Mouse (Mus musculus) thymus, adult 2 months (tissue): ENCODE data around the gene Mdh1b. TPM values are rescaled to one million over a fixed set of nuclear protein-coding genes. Genes with fewer than 3 reads are reported as not detected.
A peak's percentile ranks its signal among the peaks of the same experiment; 100 is the strongest.

Source experiments
- DNase-seq: peaks from one replicate; pipeline ENCODE4 v3.0.0; 2021
- H3K27ac ChIP-seq: fragments of 200-500 bp; 2 replicates; pipeline ENCODE4 v1.5.1; 2012; ENCODE audit warnings: low read length, control low read depth; ENCODE audit not compliant: control insufficient read depth, insufficient read depth
- H3K27me3 ChIP-seq: fragments of 200-500 bp; 2 replicates; pipeline ENCODE4 v1.6.1; 2012; ENCODE audit warnings: mild to moderate bottlenecking, low read length, moderate library complexity, mixed read lengths; ENCODE audit not compliant: control insufficient read depth, insufficient read depth
- H3K36me3 ChIP-seq: fragments of 200-500 bp; 2 replicates; pipeline ENCODE4 v1.6.1; 2012; ENCODE audit warnings: mild to moderate bottlenecking, low read length, moderate library complexity; ENCODE audit not compliant: control insufficient read depth, insufficient read depth
- H3K4me1 ChIP-seq: fragments of 200-500 bp; replicated peaks from 2 replicates; pipeline ENCODE4 v1.6.1; 2012; ENCODE audit warnings: low read length; ENCODE audit not compliant: control insufficient read depth, insufficient read depth
- H3K4me3 ChIP-seq: fragments of 200-500 bp; 2 replicates; pipeline ENCODE4 v1.5.1; 2012; ENCODE audit warnings: mild to moderate bottlenecking, low read length, control low read depth, moderate library complexity; ENCODE audit not compliant: control insufficient read depth, insufficient read depth
- CTCF ChIP-seq: fragments of 200-500 bp; IDR thresholded peaks from 2 replicates; pipeline ENCODE4 v1.5.1; 2012; ENCODE audit warnings: mild to moderate bottlenecking, control low read depth, low read length, moderate library complexity, borderline replicate concordance; ENCODE audit not compliant: control insufficient read depth, poor library complexity, insufficient read depth; ENCODE audit errors: extremely low read depth
- POLR2A ChIP-seq: fragments of 200-500 bp; IDR thresholded peaks from 2 replicates; pipeline ENCODE4 v1.6.1; 2012; ENCODE audit warnings: mild to moderate bottlenecking, low read length, control low read depth, moderate library complexity; ENCODE audit not compliant: control insufficient read depth, poor library complexity, insufficient read depth; ENCODE audit errors: extremely low read depth
- WGBS: fragments of 180-500 bp; shearing (Covaris S2); methylation state at CpG from one replicate; pipeline ENCODE4 v1.1.7; 2018; 5-methylcytosine and 5-hydroxymethylcytosine counted together
- polyA plus RNA-seq: library from polyadenylated mRNA; depleted of rRNA; stranded (reverse); fragments of >200 nt; gene quantifications from 2 replicates; pipeline ENCODE4 v1.2.3, GENCODE M21; 2012; rRNA removed

Gene Mdh1b
- not detected in 2 replicates for polyA plus RNA-seq

DNA sequence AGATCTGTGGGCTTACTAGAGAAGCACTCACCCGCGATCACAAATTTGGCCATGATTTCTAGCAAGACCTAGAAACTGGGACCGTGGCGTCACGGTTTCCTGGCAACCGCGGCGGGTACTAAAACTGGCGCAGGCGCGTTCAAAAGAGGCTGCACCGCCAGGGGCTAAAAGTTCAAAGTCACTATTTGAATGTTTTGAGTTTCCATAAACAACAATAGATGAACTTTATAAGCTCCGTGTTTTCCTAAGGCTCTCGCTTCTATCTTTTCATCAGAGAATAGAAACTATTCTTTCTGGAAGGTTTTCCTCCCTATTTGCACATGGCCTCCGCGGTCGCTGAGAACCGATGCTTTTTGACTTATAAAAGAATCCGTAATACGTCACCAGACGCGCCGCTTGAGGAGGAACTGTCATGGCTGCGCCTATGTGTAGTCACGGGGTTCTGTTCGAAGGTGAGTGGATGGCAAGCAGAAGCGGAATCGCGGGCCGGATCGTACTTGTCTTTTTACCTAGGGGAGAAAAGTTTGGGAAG, at the start of gene Mdh1b, which contains the start of gene Fastkd2:
Gene Mdh1b, minus strand, starts transcription at position 79 of the 532 bp plus-strand sequence.
Gene Fastkd2, plus strand, starts transcription at position 375 of the 532 bp plus-strand sequence.
- Histone ChIP-seq H3K36me3 (no peaks in the 10 kb centered on the region), H3K4me3 (peak within 1 kb of the TSS; percentile 66), H3K27ac (no peak within 1 kb of the TSS), H3K27me3 (no peaks in the 10 kb centered on the region), H3K4me1 (peaks cover 3% of the 10 kb centered on the region)
- TF ChIP-seq CTCF (no peak), POLR2A (no peak)
- WGBS = under 1% methylated on average over 31 of the region's 31 CpGs
- DNase-seq = peak; percentile 87

DNA sequence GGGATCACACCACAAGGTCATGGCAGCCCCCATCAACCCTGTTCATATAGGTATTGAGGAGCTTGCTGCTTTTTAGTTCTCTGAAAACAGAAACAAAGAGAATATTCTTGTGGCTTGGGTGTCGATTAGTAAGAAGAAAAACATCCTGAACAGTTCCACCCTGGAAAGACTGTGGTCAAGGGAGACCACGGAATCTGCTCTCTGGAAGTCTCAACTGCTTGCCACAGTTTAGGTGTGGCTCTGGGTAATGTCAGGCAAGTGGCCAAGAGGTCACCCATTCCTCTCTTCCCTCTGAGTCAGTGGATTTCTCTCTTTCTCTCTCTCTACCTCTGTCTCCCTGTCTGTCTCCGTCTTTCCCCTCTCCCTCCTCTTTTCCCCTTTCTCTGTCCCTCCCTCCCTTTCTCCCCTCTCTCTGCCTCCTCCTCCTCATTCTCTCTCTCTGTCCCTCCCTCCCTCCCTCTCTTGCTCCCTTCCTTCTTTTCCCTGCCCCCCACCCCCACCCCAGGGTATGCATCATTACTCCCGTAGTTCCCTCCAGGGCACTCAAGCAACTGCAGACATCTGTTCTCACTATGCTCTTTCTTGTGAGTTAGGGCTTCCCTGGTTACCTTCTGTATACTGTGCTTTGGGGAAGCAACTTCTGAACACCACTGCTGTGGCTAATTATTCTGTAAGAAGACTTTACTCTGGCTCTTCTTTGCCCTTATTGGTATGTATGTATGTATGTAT, 46.9 kb upstream of the Mdh1b start:
- no peaks in the 10 kb centered on the region for H3K27me3 ChIP-seq
- TF ChIP-seq POLR2A (no peak), CTCF (no peak)
- H3K4me1 ChIP-seq = no peaks in the 10 kb centered on the region
- no peak overlapping the region for H3K4me3 ChIP-seq
- WGBS = 51% methylated on average over 4 of the region's 4 CpGs
- H3K36me3 ChIP-seq = no peaks in the 10 kb centered on the region
- H3K27ac ChIP-seq = no peak overlapping the region
- no peak for DNase-seq

DNA sequence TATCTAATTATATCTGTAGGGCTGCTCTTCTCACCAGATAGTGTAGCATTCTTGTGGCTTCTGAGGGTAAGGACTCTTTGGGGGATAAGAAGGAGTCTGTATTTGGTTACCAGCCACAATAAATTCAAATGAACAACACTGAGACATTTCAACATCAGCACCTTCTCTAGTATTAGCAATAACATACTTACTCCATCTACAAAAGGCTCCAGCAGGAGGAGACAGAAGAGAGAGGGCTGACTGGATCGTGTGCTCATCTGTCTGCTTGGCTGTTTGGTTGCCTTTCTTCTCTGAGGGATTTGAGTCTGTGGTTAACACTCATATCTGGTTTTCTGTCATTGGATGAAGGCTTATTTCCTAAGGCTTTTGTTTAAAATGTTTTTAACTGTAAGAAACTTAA, 46.3 kb upstream of the Mdh1b start:
- H3K4me1 ChIP-seq = no peaks in the 10 kb centered on the region
- H3K27me3 ChIP-seq = no peaks in the 10 kb centered on the region
- TF ChIP-seq POLR2A (no peak), CTCF (no peak)
- H3K4me3 ChIP-seq = no peak overlapping the region
- DNase-seq = no peak
- no peak overlapping the region for H3K27ac ChIP-seq
- H3K36me3 ChIP-seq = no peaks in the 10 kb centered on the region
- WGBS = 55% methylated on average over 1 of the region's 1 CpGs

DNA sequence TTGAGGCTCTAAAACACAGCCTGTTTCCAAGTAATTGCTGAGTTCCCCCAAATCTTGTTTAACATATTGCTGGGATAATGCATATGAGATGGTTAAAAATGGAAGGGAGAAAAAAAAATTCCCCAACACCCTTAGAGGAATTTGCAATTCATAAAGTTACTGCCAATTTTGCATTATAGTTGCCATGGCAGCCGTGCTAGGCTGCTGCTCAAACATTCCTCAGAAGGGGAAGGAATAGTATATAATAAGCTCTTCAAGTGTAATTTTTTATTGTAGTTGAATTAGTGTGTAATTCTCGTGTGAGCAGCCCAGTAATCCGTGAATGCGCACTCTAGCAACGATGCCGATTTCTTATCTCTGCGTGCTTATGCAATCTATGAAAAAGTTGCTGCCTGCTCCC, 40.2 kb upstream of the Mdh1b start:
- H3K4me1 ChIP-seq = no peaks in the 10 kb centered on the region
- no peak overlapping the region for H3K4me3 ChIP-seq
- 92% methylated on average over 7 of the region's 7 CpGs for WGBS
- TF ChIP-seq CTCF = no peak
- TF ChIP-seq POLR2A = no peak
- no peaks in the 10 kb centered on the region for H3K27me3 ChIP-seq
- no peak overlapping the region for H3K27ac ChIP-seq
- H3K36me3 ChIP-seq = no peaks in the 10 kb centered on the region
- no peak for DNase-seq

DNA sequence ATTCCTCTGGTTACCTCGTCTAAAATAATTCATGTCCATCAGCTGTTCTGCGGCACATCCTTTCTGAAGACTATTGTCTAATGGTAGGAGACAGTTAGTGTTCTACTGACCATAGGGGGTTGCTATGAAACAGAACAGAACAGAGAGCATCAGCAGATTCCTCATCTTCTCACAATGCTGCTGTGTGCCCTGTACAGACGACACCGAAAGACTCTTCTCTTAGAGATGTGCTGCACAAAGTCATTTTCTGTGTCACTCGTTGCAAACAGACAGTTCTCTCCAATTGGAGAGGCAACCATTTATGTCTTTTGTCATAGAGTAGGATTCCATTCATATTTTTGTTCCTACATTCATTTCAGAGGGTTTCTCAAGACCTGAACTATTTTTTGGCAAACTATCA, 39.0 kb upstream of the Mdh1b start, which contains the start of gene 4933402D24Rik:
Gene 4933402D24Rik, minus strand, starts transcription at position 101 of the 400 bp plus-strand sequence.
- TF ChIP-seq CTCF = no peak
- no peak for TF ChIP-seq POLR2A
- Histone ChIP-seq H3K36me3 (no peaks in the 10 kb centered on the region), H3K27me3 (no peaks in the 10 kb centered on the region), H3K27ac (no peak within 1 kb of the TSS), H3K4me3 (no peak within 1 kb of the TSS), H3K4me1 (no peaks in the 10 kb centered on the region)
- 87% methylated on average over 5 of the region's 5 CpGs for WGBS
- no peak for DNase-seq

DNA sequence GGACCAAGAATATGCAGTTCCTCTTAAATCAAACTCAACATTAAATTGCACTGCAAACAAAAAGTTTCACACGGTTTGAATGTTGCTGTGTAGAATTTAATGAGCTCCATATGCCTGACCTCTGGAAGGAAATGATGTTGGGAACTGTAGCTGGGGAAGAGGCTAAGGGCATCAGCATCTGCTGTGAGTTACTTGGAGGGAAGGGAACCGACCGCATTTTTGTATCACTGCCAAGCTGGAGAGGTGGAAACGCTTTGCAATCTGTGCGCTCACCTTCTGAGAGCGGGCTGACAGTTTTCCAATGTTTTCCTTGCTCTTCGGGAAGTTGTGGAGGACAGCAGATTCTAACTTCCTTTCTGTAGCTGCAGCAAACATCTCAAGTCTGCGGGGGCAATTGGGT, 38.0 kb upstream of the Mdh1b start:
- Histone ChIP-seq H3K4me3 (no peak overlapping the region), H3K27ac (no peak overlapping the region), H3K27me3 (no peaks in the 10 kb centered on the region), H3K36me3 (no peaks in the 10 kb centered on the region), H3K4me1 (no peaks in the 10 kb centered on the region)
- TF ChIP-seq POLR2A = no peak
- no peak for TF ChIP-seq CTCF
- WGBS = 88% methylated on average over 8 of the region's 8 CpGs
- DNase-seq = no peak
